Mouse (Mus musculus) hindbrain, embryonic 16.5 days (tissue): Measurements from ENCODE around the gene Ctnnbip1. TPM values are rescaled to one million over a fixed set of nuclear protein-coding genes. Genes with fewer than 3 reads are reported as not detected.

Experiments used
- ATAC-seq: fragments of 200-750 bp; cut with Nextera tagmentation; 2 replicates; pipeline ENCODE4 v1.8.0; 2017; ENCODE audit warnings: moderate TSS enrichment, moderate library complexity
- H3K27ac ChIP-seq: fragments of 300-500 bp; sonication (generic); 2 replicates; pipeline ENCODE4 v1.5.1; 2014; ENCODE audit warnings: low read depth, mild to moderate bottlenecking, control low read depth, low read length, moderate library complexity
- H3K27me3 ChIP-seq: fragments of 300-500 bp; sonication (generic); replicated peaks from 2 replicates; pipeline ENCODE4 v1.6.1; 2014; ENCODE audit warnings: low read length; ENCODE audit not compliant: control insufficient read depth, insufficient read depth
- H3K36me3 ChIP-seq: fragments of 300-500 bp; sonication (generic); 2 replicates; pipeline ENCODE4 v1.6.1; 2014; ENCODE audit warnings: mild to moderate bottlenecking, low read length, moderate library complexity, mixed read lengths; ENCODE audit not compliant: control insufficient read depth, insufficient read depth
- H3K4me1 ChIP-seq: fragments of 300-500 bp; sonication (generic); 2 replicates; pipeline ENCODE4 v1.6.1; 2014; ENCODE audit warnings: low read depth, low read length; ENCODE audit not compliant: control insufficient read depth, insufficient read depth
- H3K4me2 ChIP-seq: fragments of 300-500 bp; sonication (generic); 2 replicates; pipeline ENCODE4 v1.6.1; 2014; ENCODE audit warnings: mild to moderate bottlenecking, low read length, control low read depth, moderate library complexity
- H3K4me3 ChIP-seq: fragments of 300-500 bp; sonication (generic); 2 replicates; pipeline ENCODE4 v1.5.1; 2014; ENCODE audit warnings: mild to moderate bottlenecking, low read length, control low read depth, moderate library complexity
- H3K9ac ChIP-seq: fragments of 300-500 bp; sonication (generic); 2 replicates; pipeline ENCODE4 v1.6.1; 2014; ENCODE audit warnings: low read depth, mild to moderate bottlenecking, control low read depth, low read length, moderate library complexity
- H3K9me3 ChIP-seq: fragments of 300-500 bp; sonication (generic); 2 replicates; pipeline ENCODE4 v1.6.1; 2014; ENCODE audit warnings: mild to moderate bottlenecking, low read length, moderate library complexity; ENCODE audit not compliant: control insufficient read depth
- WGBS: fragments of 180-500 bp; shearing (Covaris S2); extraction: QIAGEN DNeasy Blood & Tissue Kit; methylation state at CpG from one replicate; pipeline ENCODE4 v1.1.7; 2014; 5-methylcytosine and 5-hydroxymethylcytosine counted together
- polyA plus RNA-seq: library from polyadenylated mRNA; unstranded; fragments of >200 nt; fragmentation: Nextera tagmentation; extraction: Ambion mirVana; gene quantifications from 2 replicates; pipeline ENCODE4 v1.2.1, GENCODE M21; 2015

Gene Ctnnbip1
- polyA plus RNA-seq, 1 experiment from 2014 or later, result 106 TPM

GRCm38 (mm10) chr4:149550866-149551265 is 32.8 kb downstream of the Ctnnbip1 start:
- WGBS, result 80% methylated on average over 5 of the region's 5 CpGs
- ATAC-seq, result no peak
- no peaks in the 10 kb centered on the region for H3K4me1 ChIP-seq
- H3K9ac ChIP-seq, result no peak overlapping the region
- H3K27ac ChIP-seq, result no peak overlapping the region
- H3K27me3 ChIP-seq, result no peaks in the 10 kb centered on the region
- no peak overlapping the region for H3K4me3 ChIP-seq
- no peaks in the 10 kb centered on the region for H3K9me3 ChIP-seq
- no peaks in the 10 kb centered on the region; the same call in 1 of the 2 replicates for H3K36me3 ChIP-seq
- H3K4me2 ChIP-seq, result no peak overlapping the region

DNA sequence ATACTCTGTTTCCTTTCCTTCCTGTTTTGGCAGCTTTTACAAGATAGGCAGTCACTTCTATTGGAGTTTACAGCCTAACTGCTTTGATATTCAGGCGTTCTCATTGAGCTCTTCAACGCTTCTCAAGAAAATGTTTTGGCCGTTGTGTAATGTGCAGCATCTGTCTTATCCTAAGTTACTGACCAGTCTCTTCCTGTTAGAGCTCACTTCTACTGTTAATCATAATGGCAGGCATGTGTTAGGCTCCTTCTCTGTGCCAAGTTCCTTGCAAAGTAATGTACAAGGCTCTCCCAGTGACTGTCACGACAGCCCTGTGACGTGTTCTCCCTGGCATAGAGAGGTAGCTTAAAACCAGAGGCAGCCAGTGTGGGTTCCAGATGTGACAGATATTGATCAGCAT is 33.7 kb downstream of the Ctnnbip1 start:
- no peak overlapping the region for H3K27ac ChIP-seq
- ATAC-seq, result no peak
- no peaks in the 10 kb centered on the region for H3K9me3 ChIP-seq
- no peak overlapping the region for H3K4me3 ChIP-seq
- H3K4me2 ChIP-seq, result no peak overlapping the region
- no peaks in the 10 kb centered on the region for H3K36me3 ChIP-seq
- no peak overlapping the region for H3K9ac ChIP-seq
- WGBS, result 86% methylated on average over 5 of the region's 5 CpGs
- H3K4me1 ChIP-seq, result no peaks in the 10 kb centered on the region
- H3K27me3 ChIP-seq, result no peaks in the 10 kb centered on the region

DNA sequence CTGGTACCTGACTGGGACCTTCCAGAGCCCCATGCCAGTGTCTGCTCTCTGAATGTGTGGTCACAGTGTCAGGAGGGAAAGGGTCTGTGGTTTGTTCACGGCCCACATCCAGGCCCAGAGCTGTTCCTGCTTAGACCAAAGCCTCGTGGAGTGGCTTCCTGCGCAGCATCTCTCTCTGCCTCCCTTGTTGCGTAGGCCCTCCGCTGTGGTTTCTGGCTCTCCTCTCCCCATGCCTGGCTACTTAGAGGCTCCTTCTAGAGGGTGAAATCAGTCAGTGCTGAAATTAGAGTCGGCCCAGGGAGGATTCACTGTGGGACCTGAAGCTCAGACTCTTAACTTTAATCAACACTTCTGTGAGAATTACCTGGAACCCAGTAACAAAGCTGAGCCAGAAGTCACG is 35.8 kb downstream of the Ctnnbip1 start:
- H3K36me3 ChIP-seq, result peaks cover 5% of the 10 kb centered on the region; the same call in 1 of the 2 replicates
- H3K27me3 ChIP-seq, result no peaks in the 10 kb centered on the region
- no peak for ATAC-seq
- H3K27ac ChIP-seq, result no peak overlapping the region
- no peaks in the 10 kb centered on the region for H3K4me1 ChIP-seq
- 75% methylated on average over 7 of the region's 7 CpGs for WGBS
- no peaks in the 10 kb centered on the region for H3K9me3 ChIP-seq
- H3K9ac ChIP-seq, result no peak overlapping the region
- no peak overlapping the region for H3K4me2 ChIP-seq
- H3K4me3 ChIP-seq, result no peak overlapping the region

- Histone ChIP-seq H3K4me1 (no peaks in the 10 kb centered on the region), H3K9ac (no peak overlapping the region), H3K27ac (no peak overlapping the region), H3K36me3 (peaks cover 15% of the 10 kb centered on the region), H3K4me2 (no peak overlapping the region), H3K27me3 (no peaks in the 10 kb centered on the region), H3K4me3 (no peak overlapping the region), H3K9me3 (no peaks in the 10 kb centered on the region; the same call in 1 of the 2 replicates)
- ATAC-seq, result no peak
- WGBS, result 82% methylated on average over 4 of the region's 4 CpGs
Measured at GRCm38 (mm10) chr4:149556111-149556510, 38.1 kb downstream of the Ctnnbip1 start.

DNA sequence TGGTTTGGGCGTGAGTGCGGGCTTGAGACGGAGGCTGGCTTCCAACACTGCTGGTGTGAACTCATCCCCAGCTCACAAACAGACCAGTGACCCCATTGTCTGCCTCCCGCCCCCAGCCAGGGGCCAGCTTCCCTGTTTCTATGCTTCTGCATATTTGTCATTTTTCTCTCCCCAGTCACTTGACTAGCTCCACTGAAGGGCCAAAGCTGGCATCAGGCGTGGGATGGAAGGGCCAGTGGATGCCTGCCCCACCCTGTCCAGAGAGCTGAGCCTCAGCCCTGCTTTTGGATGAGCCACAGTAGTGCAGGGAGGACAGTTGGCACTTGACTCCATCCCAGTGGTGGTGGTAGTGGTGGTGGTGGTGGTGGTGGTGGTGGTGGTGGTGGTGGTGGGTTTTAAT is 39.9 kb downstream of the Ctnnbip1 start:
- Histone ChIP-seq H3K36me3 (peaks cover 15% of the 10 kb centered on the region), H3K9ac (no peak overlapping the region), H3K9me3 (no peaks in the 10 kb centered on the region; the same call in 1 of the 2 replicates), H3K27ac (no peak overlapping the region), H3K4me3 (no peak overlapping the region), H3K4me2 (no peak overlapping the region), H3K4me1 (peaks cover 12% of the 10 kb centered on the region), H3K27me3 (no peaks in the 10 kb centered on the region)
- no peak for ATAC-seq
- WGBS, result 77% methylated on average over 5 of the region's 5 CpGs

GRCm38 (mm10) chr4:149558389-149558788 is 40.4 kb downstream of the Ctnnbip1 start:
- Histone ChIP-seq H3K4me1 (peaks cover 15% of the 10 kb centered on the region), H3K9me3 (no peaks in the 10 kb centered on the region; the same call in 1 of the 2 replicates), H3K36me3 (peaks cover 15% of the 10 kb centered on the region), H3K9ac (no peak overlapping the region), H3K27ac (no peak overlapping the region), H3K4me3 (no peak overlapping the region), H3K27me3 (no peaks in the 10 kb centered on the region), H3K4me2 (no peak overlapping the region)
- 74% methylated on average over 3 of the region's 3 CpGs for WGBS
- no peak for ATAC-seq

DNA sequence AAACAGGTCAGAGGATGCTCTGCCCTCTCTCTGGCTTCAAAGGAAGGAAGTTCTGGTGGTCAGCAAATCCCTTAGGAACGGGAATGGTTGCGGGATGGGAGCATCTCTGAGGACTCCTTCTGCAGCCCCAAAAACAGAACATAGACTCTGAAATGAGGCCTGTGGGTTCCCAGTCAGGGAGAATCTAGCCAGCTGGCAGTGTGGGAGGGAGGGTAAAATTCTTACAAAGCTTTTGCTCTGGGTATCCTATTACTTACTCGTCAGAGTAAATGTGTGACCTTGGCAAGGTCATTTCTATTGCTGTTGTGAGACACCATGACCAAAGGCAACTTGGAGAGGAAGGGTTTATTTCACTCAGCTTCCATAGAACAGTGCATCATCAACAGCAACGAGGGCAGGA is 43.4 kb downstream of the Ctnnbip1 start:
- Histone ChIP-seq H3K9me3 (no peaks in the 10 kb centered on the region; the same call in 1 of the 2 replicates), H3K4me3 (no peak overlapping the region), H3K4me2 (no peak overlapping the region), H3K9ac (no peak overlapping the region), H3K36me3 (peaks cover 15% of the 10 kb centered on the region), H3K27me3 (no peaks in the 10 kb centered on the region), H3K27ac (peak overlapping the region; percentile 85; the same call in 1 of the 2 replicates), H3K4me1 (peaks cover 25% of the 10 kb centered on the region)
- 78% methylated on average over 4 of the region's 4 CpGs for WGBS
- ATAC-seq, result no peak

- Histone ChIP-seq H3K4me1 (peaks cover 26% of the 10 kb centered on the region), H3K27me3 (no peaks in the 10 kb centered on the region), H3K9me3 (no peaks in the 10 kb centered on the region; the same call in 1 of the 2 replicates), H3K36me3 (peaks cover 14% of the 10 kb centered on the region), H3K9ac (peak overlapping the region; percentile 54), H3K4me3 (no peak overlapping the region), H3K27ac (peak overlapping the region; percentile 85), H3K4me2 (peak overlapping the region; percentile 34)
- WGBS, result 22% methylated on average over 21 of the region's 21 CpGs
- peak; percentile 57 for ATAC-seq
Measured at GRCm38 (mm10) chr4:149561986-149562904, 44.2 kb downstream of the Ctnnbip1 start.

GRCm38 (mm10) chr4:149562905-149563347 is 44.9 kb downstream of the Ctnnbip1 start:
- WGBS, result 15% methylated on average over 7 of the region's 7 CpGs
- Histone ChIP-seq H3K4me2 (peak overlapping the region; percentile 34), H3K4me1 (peaks cover 30% of the 10 kb centered on the region), H3K36me3 (peaks cover 12% of the 10 kb centered on the region), H3K27me3 (no peaks in the 10 kb centered on the region), H3K4me3 (no peak overlapping the region), H3K9ac (peak overlapping the region; percentile 54), H3K9me3 (no peaks in the 10 kb centered on the region; the same call in 1 of the 2 replicates), H3K27ac (peak overlapping the region; percentile 85)
- ATAC-seq, result peak; percentile 47
